Mouse (Mus musculus) intestine, embryonic 16.5 days (tissue): ENCODE results near the gene Gatd1. TPM values are rescaled to one million over a fixed set of nuclear protein-coding genes. Genes with fewer than 3 reads are reported as not detected.

Experiments used
- ATAC-seq: fragments of 200-750 bp; cut with Nextera tagmentation; 2 replicates; pipeline ENCODE4 v1.8.0; 2017; ENCODE audit warnings: moderate TSS enrichment, moderate library complexity
- H3K27ac ChIP-seq: fragments of 300-500 bp; sonication (generic); 2 replicates; pipeline ENCODE4 v1.5.1; 2014; ENCODE audit warnings: mild to moderate bottlenecking, low read length
- H3K27me3 ChIP-seq: fragments of 300-500 bp; sonication (generic); replicated peaks from 2 replicates; pipeline ENCODE4 v1.6.1; 2014; ENCODE audit warnings: low read length, control low read depth, mixed read lengths; ENCODE audit not compliant: control insufficient read depth, insufficient read depth
- H3K36me3 ChIP-seq: fragments of 300-500 bp; sonication (generic); 2 replicates; pipeline ENCODE4 v1.6.1; 2014; ENCODE audit warnings: low read length, control low read depth; ENCODE audit not compliant: control insufficient read depth, insufficient read depth
- H3K4me1 ChIP-seq: fragments of 300-500 bp; sonication (generic); 2 replicates; pipeline ENCODE4 v1.6.1; 2014; ENCODE audit warnings: low read length, control low read depth, mixed read lengths; ENCODE audit not compliant: control insufficient read depth, insufficient read depth
- H3K4me2 ChIP-seq: fragments of 300-500 bp; sonication (generic); 2 replicates; pipeline ENCODE4 v1.6.1; 2014; ENCODE audit warnings: low read depth, low read length, control low read depth
- H3K4me3 ChIP-seq: fragments of 300-500 bp; sonication (generic); 2 replicates; pipeline ENCODE4 v1.5.1; 2014; ENCODE audit warnings: mild to moderate bottlenecking, low read length
- H3K9ac ChIP-seq: fragments of 300-500 bp; sonication (generic); 2 replicates; pipeline ENCODE4 v1.6.1; 2014; ENCODE audit warnings: low read depth, low read length
- H3K9me3 ChIP-seq: fragments of 300-500 bp; sonication (generic); 2 replicates; pipeline ENCODE4 v1.6.1; 2016; ENCODE audit warnings: low read length, control low read depth; ENCODE audit not compliant: control insufficient read depth
- WGBS: fragments of 180-500 bp; shearing (Covaris S2); extraction: QIAGEN DNeasy Blood & Tissue Kit; methylation state at CpG from one replicate; pipeline ENCODE4 v1.1.7; 2014; 5-methylcytosine and 5-hydroxymethylcytosine counted together
- polyA plus RNA-seq: library from polyadenylated mRNA; unstranded; fragments of >200 nt; fragmentation: Nextera tagmentation; extraction: Ambion mirVana; gene quantifications from 2 replicates; pipeline ENCODE4 v1.2.1, GENCODE M21; 2015

Gene Gatd1
- polyA plus RNA-seq, 1 experiment from 2014 or later: 47.5 TPM

DNA sequence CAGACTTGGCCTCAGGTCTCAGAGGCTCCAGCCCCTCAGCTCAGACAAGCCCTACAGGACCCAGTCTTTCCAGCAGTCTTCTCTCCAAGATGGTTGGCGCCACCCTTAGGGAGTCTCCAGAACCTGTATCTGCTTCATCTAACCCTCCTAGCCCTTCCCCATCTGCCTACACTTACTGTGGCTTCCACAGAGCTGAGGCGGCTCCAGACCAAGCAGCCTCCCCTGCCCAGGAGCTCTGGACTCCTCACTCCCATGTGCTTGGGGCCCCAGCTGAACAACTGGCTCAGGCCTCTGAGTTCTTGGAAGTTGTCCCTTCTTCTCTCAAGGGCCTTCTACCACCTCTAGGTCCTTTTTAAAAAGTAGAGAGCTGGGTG, 50.2 kb downstream of the Gatd1 start:
- Histone ChIP-seq H3K4me1 (peaks cover 9% of the 10 kb centered on the region; the same call in 1 of the 2 replicates), H3K4me2 (no peak overlapping the region), H3K9me3 (no peaks in the 10 kb centered on the region), H3K27me3 (no peaks in the 10 kb centered on the region), H3K4me3 (no peak overlapping the region), H3K36me3 (no peaks in the 10 kb centered on the region), H3K9ac (no peak overlapping the region), H3K27ac (no peak overlapping the region)
- ATAC-seq: 0 out of 2 replicates have a peak, but pooled peaks have one; percentile 1
- 74% methylated on average over 2 of the region's 2 CpGs for WGBS

DNA sequence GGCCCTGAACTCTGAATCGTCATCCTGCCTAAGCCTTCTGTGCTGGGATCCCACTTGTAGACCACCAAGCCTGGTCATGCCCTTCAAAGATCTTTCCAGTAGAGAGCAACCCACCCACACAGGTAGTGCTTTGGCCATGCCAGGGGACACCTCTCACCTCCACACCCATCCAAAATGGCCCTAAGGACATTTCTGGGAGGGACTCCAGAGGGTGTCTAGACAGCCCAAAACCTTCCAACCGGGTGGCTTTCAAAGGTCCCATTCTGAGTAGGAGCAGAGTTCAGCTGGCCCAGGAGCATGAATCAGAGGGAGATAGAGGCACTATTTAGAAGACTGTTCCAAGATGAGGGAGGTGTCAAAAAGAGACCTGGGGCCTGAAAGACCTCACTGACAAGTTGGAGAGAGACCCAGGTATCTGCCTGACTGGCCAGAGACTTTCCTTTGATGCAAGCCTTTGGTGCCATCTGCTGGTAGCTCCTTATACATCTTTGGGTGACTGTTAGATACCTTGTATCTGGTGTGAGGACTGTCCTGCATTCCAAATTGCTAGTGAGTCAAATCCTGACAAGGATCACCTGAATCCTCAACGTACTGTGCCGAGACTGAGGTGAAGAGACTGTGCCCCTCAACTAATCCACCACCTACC, 50.7 kb downstream of the Gatd1 start:
- Histone ChIP-seq H3K36me3 (no peaks in the 10 kb centered on the region), H3K4me3 (no peak overlapping the region), H3K27ac (no peak overlapping the region), H3K9me3 (no peaks in the 10 kb centered on the region), H3K27me3 (no peaks in the 10 kb centered on the region), H3K9ac (no peak overlapping the region), H3K4me1 (peaks cover 9% of the 10 kb centered on the region; the same call in 1 of the 2 replicates), H3K4me2 (no peak overlapping the region)
- ATAC-seq: peak; percentile 72
- 60% methylated on average over 4 of the region's 4 CpGs for WGBS

DNA sequence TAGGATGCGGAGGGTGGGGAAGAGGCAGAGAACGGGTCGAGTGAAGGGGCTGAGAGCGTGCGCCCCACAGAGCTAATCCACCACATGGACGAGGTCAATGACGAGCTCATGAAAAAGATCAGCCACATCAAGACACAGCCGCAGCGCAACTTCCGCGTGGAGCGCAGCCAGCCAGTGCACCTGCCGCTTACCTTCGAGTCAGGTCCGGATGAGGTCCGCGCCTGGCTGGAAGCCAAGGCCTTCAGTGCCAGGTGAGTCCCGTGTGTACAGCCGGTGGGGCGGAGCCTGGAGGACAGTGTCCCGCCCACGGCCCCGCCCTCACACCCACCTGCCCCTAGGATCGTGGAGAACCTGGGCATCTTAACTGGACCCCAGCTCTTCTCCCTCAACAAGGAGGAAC, 52.4 kb downstream of the Gatd1 start:
- Histone ChIP-seq H3K4me1 (peaks cover 9% of the 10 kb centered on the region; the same call in 1 of the 2 replicates), H3K9me3 (no peaks in the 10 kb centered on the region), H3K4me2 (no peak overlapping the region), H3K9ac (no peak overlapping the region), H3K4me3 (no peak overlapping the region), H3K36me3 (no peaks in the 10 kb centered on the region), H3K27me3 (no peaks in the 10 kb centered on the region), H3K27ac (peak overlapping the region; percentile 69; the same call in 1 of the 2 replicates)
- 15% methylated on average over 24 of the region's 24 CpGs for WGBS
- ATAC-seq: peak; percentile 77

Other genes starting within 250 kb of the Gatd1 start
- gene Rnh1, start 241.3 kb downstream of the Gatd1 start, polyA plus RNA-seq: 159 and 160 TPM in 2 replicates
- 21.9 and 47.0 TPM in 2 replicates for gene Hras, start 220.1 kb downstream of the Gatd1 start, polyA plus RNA-seq
- gene Lrrc56, start 220.0 kb downstream of the Gatd1 start, polyA plus RNA-seq: 5.3 and 6.5 TPM in 2 replicates
- gene Lmntd2, start 200.1 kb downstream of the Gatd1 start, polyA plus RNA-seq: 4.0 TPM in 2 replicates
- gene Rassf7, start 198.3 kb downstream of the Gatd1 start, polyA plus RNA-seq: 75.6 and 77.5 TPM in 2 replicates
- gene Phrf1, start 185.4 kb downstream of the Gatd1 start, polyA plus RNA-seq: 55.2 and 56.7 TPM in 2 replicates
- gene Irf7, start 147.7 kb downstream of the Gatd1 start, polyA plus RNA-seq: 6.5 and 9.1 TPM in 2 replicates
- gene Cdhr5, start 137.3 kb downstream of the Gatd1 start, polyA plus RNA-seq: 167 and 234 TPM in 2 replicates
- gene Sct, start 135.0 kb downstream of the Gatd1 start, polyA plus RNA-seq: 304 and 334 TPM in 2 replicates
- 0.23 and 0.48 TPM in 2 replicates for gene Drd4, start 122.1 kb downstream of the Gatd1 start, polyA plus RNA-seq
- gene Deaf1, start 86.4 kb downstream of the Gatd1 start, polyA plus RNA-seq: 61.0 and 64.4 TPM in 2 replicates
- gene Tmem80, start 86.4 kb downstream of the Gatd1 start, polyA plus RNA-seq: 32.4 and 34.2 TPM in 2 replicates
- 191 and 214 TPM in 2 replicates for gene Eps8l2, start 75.3 kb downstream of the Gatd1 start, polyA plus RNA-seq
- 567 and 582 TPM in 2 replicates for gene Taldo1, start 21.9 kb downstream of the Gatd1 start, polyA plus RNA-seq
- 3.2 and 4.0 TPM in 2 replicates for gene Cend1, start 15.4 kb upstream of the Gatd1 start, polyA plus RNA-seq
- 34.6 and 37.7 TPM in 2 replicates for gene Slc25a22, start 23.8 kb upstream of the Gatd1 start, polyA plus RNA-seq
- gene Pidd1, start 29.9 kb upstream of the Gatd1 start, polyA plus RNA-seq: 7.3 and 8.0 TPM in 2 replicates
- gene Rplp2, start 33.2 kb upstream of the Gatd1 start, polyA plus RNA-seq: 1,164 and 1,258 TPM in 2 replicates
- gene Pnpla2, start 41.1 kb upstream of the Gatd1 start, polyA plus RNA-seq: 45.5 and 45.7 TPM in 2 replicates
- gene Cracr2b, start 47.0 kb upstream of the Gatd1 start, polyA plus RNA-seq: 19.3 and 21.0 TPM in 2 replicates
- 30.6 and 30.8 TPM in 2 replicates for gene Cd151, start 53.3 kb upstream of the Gatd1 start, polyA plus RNA-seq
- 50.9 and 57.1 TPM in 2 replicates for gene Polr2l, start 61.0 kb upstream of the Gatd1 start, polyA plus RNA-seq
- 58.2 and 59.2 TPM in 2 replicates for gene Tspan4, start 61.1 kb upstream of the Gatd1 start, polyA plus RNA-seq
- 69.8 and 76.5 TPM in 2 replicates for gene Chid1, start 125.7 kb upstream of the Gatd1 start, polyA plus RNA-seq
- gene Ap2a2, start 148.0 kb upstream of the Gatd1 start, polyA plus RNA-seq: 89.4 and 103 TPM in 2 replicates
- gene Muc6, start 241.2 kb upstream of the Gatd1 start, polyA plus RNA-seq: 0.24 and 0.28 TPM in 2 replicates